Mouse (Mus musculus) c-Kit-positive CD71-positive TER-119-positive erythroid progenitor cells, embryonic 14.5 days (primary cell): Measurements from ENCODE around the gene Slf2.
A peak's percentile ranks its signal among the peaks of the same experiment; 100 is the strongest.

Experiments used
- DNase-seq: peaks from one replicate; pipeline ENCODE4 v3.0.0-alpha.2; 2013; ENCODE audit warnings: low spot score

The Slf2 gene

DNA sequence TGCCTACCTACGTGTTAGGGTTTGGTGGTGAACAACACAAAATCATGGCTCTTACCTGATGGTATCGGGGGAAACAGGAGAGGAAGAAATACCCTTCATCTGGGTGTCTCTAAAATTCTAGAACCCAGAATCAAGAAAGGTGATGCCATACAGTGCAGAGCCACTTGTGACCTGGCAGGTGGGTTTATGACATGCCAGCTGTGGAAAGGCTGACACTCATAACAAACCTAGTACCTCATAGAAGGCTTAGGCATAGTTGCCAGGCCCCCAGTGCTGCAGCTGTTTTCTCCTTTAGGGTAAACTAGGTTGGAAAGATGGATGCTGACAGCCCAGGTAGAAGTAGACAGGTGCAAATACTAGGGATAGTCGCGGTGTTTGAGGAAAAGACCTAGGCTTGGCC is 53.5 kb downstream of the Slf2 start:
- DNase-seq, result no peak

DNA sequence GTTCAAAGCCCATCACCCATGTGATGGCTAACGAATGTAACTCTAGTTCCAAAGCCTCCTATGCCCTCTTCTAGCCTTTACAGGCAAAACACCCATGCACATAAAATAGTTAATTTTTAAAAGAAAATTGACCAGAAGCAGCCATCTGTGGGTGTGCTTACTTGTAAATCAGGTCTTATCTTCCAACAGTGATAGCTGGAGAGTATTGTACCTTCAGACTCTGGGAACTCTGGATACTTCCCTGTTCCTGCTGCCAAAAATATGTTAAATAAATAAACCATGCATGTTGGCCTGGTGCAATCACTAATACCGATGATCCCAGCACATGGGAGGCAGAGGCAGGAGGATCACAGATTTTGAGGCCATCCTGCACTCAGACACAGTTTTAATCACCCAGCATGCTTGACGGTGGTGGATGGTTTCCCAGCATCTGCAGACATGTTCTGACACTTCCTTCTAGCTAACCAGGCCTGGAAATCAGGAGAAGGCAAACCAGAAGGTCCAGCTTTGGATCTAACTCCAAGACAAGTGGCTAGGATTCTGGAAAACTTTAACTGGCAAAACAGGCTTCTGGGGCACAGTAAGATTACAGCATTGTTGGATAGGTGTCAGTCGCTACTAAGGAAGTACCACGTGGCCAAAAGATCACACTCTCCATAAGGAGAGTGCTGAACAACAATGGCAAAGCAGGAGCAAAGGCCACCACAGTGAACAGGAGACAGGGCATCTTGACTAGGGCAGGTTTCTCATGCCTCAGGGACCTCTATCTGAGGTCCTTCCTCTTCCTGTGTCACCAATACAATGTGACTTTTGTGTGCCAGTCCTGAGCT is 54.4 kb downstream of the Slf2 start:
- no peak for DNase-seq

DNA sequence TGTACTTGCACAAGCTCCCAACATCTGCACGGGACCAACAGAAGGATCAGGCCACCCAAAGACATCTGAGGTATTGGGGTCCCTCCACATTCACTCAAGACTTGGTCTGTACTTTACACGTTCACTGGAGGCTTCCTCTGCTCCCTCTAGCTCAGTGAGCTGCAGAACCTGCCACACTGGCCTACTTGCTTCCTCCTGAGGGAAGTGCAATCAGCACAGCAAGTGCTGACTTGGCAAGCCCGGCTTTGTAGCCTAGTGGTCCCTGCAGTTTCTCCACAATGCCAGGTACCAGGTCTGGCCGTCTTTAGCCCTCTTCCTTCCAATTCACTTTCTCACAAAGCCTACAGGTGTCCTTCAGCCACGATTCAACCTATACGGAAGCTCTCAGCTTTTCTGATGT is 56.1 kb downstream of the Slf2 start:
- DNase-seq, result no peak

DNA sequence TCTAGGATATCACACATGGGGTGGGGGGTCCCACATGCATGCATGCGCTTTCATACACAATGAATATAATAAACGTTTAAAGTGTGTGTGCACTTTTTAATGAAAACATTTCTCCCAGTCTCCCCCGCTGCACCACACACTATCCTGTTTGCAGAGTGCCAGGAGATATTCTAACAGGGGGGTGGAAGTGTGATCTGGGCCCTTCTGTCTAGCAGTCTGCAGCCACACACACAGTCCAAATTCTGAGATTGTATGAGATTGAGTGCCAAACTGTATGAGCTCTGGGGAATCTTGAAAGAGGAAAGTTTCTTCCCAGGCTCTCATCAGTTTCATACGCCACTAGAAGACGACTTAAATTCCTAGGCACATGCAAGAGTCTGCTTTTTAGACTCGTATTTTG is 56.9 kb downstream of the Slf2 start:
- DNase-seq, result no peak

DNA sequence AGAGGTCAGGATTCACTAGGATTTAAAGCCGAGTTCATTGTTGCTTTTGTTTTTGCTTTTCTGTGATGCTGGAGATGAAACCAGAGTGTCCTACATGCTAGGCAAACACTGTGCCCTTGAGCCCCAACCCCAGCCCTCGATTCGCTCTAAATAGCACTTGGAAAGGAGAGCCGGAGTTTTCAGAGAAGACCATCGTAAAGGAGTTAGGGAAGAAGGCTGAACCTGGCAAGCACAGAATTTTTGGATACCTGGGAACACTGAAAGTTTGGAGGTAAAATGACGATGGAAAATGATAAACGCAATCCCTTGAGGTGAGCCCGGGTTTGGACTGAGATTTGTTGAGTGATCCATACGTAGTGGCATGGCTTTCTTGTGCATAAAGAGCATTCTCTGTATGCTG is 57.4 kb downstream of the Slf2 start:
- no peak for DNase-seq

DNA sequence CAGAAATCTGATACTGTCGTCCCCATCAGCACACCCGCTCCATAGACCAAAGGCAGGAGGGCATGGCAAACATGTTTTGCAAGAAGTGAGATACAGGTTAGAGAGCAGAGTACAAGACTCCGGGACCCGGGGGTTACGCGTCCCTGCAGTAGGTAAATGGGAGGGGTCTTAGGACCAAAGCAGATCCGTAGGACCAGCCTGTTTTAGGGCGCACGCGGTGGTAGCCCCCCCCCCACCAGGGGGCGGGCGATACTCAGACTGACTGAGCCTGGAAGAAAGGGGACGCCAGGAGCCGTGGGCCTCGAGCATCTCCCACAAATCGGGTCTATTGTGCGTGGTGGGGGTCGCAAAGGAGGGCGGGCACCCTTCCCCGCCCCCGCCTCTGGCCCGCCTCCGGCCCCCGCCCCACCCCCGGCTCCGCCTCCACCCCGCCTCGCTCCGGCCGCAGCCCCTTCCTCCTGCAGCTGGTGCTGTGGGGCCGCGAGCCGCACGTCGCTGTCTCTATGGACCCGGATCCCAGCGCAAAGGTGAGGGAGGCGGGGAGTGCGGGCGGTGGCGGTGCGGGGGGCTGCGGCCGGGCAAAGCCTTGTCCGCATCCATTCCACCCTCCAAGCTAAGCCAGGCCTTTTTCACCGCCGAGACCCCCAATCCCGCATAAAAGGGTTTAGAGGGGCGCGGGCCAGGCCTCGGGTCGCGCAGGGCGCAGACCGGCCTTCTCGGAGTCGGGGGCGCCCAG is 58.0 kb downstream of the Slf2 start, which contains the start of gene Sema4g:
Sema4g (plus strand) TSS at position 271 of the 736 bp plus-strand sequence.
- no peak for DNase-seq

DNA sequence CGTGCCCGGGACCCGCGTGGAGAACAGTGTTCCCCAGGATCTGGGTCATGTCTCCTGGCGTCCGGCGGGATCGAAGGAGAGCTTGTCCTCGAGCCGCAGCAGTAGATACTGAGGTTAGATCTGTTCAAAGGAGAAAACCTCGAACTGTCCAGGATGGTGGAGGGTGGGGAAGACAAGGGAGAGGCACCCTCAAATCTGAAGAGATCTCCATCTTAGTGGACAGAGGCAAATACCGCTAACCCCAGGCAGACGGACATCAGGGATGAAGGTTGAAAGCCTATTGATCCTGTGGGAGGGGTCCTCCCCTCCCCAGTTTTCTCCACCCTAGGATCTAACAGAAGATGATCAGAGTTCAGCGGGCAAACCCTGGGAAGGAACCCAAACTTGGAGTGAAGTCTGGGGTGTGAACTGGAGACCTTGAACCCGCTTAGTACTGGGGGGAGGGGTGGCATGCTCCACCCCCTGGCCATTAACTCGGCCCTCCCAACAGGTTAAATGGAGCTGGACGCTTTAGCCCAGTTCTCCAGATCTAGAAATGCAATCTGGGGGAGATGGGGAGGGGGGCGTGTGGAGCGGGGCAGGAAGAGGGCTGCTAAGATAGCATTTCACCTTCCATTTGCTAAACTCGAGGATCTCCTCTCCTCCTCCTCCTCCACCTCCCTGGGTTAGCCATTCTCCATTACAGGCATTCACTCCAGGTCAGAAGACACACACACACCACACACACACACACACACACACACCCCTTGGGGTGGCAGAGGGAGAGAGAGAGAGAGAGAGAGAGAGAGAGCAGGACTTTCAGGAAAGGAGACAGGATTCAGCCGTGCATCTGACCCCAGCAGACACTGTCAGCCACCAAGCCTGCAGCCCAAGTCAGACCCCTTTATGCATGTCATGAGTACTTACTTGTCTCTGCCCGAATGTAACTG is 58.9 kb downstream of the Slf2 start:
- DNase-seq, result no peak

DNA sequence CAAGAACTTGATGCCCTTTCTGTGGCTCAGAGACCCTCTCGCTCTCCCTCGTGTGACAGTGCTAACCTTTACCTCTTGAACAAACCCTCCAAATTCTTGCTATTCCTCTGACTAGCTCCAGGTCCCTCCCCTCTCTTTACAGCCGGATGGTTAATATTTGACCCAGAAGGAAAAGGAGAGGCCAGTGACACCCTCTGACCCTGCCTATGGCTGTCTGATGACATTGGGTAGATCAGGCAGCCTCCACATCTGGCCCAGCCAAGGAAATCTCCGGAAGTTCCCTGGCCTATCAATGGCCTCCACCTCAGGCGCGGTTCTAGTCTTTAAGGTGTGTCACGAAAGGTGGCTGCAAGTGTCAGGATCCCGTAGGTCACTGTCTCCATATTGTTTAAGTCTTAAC is 60.1 kb downstream of the Slf2 start:
- no peak for DNase-seq

DNA sequence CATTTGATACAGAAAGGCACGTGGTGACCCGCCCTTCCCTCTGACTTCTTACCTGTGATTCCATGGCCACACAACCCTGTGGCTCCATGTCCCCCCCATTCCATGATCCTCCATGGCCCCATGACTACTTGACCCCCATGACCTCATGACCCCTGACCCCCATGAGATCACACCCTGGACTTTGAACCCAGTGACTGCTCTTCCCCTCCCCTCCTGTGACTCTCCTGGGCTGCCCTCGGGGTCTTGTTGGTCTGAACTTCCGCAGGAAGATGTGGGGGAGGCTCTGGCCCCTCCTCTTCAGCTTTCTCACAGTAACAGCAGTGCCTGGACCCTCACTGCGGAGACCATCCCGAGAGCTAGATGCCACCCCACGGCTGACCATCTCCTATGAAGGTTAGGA is 61.3 kb downstream of the Slf2 start:
- DNase-seq, result no peak

DNA sequence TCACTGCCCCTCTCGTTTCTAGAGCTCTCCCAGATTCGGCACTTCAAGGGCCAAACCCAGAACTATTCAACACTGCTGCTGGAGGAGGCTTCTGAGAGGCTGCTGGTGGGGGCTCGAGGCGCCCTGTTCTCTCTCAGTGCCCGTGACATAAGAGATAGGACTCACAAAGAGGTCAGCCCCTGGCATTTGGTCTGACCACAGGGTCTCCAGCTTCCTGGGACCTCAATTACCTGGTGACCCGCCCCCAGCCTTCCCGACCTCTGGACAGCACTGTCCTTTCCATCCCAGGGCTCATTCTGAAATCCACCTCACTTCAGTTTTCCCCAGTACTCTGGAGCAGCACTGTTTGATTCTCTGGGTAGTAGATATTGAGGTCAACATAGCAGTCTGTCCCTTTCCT is 61.8 kb downstream of the Slf2 start:
- DNase-seq, result no peak

DNA sequence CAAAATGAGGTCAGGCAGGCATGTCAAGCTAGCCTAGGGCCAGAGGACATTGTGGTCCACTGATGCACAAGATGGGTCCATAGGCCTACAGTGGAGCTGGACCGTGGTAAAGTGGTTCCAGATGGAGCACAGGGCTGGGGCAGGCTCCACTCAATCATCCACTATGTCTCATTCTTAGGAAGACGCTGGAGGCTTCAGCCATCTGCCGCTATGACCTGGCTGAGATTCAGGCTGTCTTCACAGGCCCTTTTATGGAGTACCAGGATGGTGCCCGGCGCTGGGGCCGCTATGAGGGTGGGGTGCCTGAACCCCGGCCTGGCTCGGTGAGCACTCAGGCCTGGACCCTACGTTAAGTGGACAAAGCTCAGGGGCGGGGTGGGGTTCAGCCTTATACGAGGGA is 66.8 kb downstream of the Slf2 start:
- DNase-seq, result no peak

DNA sequence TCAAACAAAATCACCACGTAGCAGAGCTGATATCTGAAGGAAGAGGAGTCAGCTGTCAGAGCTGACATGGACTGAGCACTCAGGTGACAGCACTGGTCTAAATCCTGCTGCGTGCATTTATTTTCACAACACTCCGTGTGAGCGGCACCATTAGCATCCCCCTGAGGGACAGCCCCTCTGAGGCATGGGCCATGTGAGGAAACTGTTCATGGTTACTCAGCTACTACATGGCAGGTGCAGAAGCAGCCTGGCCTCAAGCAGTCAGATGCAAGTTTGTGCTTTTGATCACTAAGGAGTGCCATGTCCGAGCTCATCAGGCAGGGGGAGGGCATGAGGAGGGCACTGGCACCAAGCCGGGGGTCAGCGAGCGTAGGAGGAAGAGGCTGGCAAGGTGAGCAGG is 68.7 kb downstream of the Slf2 start:
- DNase-seq, result no peak

DNA sequence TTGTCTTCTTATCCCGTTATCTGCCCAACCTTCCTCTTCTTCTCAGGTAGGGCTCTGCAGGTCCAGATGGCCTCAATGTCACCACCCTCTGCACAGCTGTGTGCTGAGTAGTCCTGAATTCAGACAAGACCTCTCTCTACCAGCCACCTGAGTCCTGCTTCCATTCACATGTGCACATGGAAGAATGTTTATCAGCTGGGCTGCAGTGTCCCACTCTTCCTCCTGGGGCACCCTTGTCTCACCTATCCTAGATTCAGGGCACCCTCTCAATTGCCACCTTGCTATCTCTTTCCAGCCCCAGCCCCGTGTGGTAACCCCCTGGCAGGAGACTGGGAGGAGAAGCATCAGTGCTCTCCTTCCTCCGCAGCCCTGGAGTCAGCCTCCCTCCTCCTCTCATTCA is 71.3 kb downstream of the Slf2 start:
- DNase-seq, result no peak

DNA sequence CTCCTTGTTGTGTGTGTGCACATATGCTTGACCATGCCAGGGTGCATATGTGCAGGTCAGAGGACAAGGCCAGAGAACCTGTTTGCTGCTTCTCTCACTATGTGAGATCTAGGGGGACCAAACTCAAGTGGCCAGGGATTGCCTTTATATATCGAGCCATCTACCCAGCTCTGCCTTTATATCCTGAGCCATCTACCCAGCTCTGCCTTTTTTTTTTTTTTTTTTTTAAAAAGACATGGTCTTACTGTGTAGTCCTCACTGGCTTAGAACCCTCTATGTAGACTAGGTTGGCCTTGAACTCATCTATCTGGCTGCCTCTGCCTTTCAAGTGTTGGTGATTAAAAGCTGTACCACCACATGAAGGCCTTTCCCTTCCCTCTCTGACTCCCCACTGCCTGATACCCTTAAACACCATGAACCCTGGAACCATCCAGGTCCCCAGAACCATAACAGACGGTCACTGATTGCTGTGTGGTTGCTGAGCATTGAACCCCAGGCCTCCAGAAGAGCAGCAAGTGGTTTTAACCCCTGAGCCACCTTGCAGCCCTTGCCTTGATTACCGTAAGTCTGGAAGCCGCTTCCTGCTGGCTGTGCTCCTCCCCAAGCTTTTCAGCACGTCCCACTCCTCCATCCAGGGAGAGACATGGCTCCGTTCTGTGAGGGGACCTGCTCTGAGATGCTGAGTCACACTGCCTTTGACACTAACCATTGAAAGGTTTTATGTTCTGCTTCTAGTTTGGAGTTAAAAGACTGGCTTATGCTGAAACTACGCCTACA is 73.0 kb downstream of the Slf2 start:
- no peak for DNase-seq

DNA sequence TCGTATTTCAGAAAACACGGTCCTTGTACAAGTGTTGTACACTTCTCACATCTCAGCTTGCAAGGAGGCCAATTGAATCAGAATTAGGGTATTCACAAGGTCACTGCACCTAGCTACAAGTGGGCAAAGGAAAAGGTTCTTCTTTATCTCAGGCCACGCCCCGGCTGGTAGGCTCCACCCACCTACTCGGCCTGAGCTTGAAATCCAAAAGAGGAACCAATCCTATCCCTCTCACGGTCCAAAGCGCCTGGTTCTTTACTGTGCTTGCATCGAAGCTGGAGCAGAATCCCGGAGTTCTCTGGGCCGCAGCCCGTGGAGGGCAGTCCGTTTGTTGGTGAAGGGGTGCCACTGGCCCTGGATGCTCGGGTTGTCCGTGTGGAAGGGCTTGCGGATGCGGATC is 74.5 kb downstream of the Slf2 start, which contains the start of gene Twnk:
Twnk (plus strand) TSS at position 220 of the 400 bp plus-strand sequence.
- peak; percentile 78 for DNase-seq

DNA sequence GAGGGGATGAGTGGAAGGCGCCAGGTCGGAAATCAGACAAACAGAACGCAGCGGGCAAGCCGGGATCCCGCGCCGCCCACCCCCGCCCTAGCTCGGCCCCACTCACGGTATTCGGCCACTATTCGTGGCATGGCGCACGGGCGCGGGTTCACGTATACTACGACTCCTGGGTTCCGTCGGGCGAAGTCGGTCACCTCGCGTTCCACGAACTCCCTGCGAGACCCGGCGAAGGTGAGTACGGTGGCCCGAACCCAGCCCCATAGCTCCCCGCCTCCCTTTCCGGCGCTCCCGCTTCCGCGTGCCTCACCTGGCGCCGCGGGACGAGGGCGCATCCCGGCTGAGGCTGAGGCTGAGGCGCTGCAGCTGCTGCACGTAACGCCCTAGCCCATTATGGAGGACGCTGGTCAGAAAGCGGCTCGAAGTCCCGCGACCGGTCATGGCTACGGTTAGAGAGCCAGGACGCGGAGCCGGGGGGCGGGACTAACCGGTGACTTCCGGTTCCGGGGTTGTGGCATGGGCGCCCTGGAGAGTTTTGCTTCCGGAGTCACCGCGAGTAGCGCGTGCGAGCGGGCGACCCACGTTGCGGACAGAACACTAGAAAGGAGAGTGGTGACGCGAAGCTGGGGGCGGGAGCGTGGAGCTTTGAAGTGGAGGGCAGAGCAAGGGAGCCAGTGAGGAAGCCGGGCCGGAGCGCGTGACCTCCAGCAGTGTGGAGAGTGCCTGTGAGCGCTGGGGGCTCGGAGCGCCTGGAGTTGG is 75.2 kb downstream of the Slf2 start, which contains the start of gene Mrpl43:
Mrpl43 (minus strand) TSS at position 486 of the 756 bp plus-strand sequence.
- DNase-seq, result peak; percentile 89

DNA sequence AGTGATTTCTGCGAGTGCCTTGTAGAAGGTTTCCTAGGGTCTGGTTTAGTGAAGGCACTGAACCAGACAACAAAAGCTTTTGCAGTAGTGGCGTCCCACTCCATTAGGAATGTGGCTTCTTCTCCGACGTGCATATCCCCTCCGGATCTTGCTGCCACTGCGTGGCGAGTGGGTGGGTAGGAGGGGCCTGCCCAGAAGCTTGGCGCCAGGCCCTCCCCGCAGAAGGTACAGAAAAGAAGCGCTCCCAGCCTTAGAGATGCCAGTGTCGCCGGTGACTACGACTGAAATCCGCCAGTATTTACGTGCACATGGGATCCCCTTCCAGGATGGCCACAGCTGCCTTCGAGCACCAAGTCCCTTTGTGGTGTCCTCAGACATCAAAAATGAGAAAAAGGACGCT is 76.1 kb downstream of the Slf2 start:
- no peak for DNase-seq

DNA sequence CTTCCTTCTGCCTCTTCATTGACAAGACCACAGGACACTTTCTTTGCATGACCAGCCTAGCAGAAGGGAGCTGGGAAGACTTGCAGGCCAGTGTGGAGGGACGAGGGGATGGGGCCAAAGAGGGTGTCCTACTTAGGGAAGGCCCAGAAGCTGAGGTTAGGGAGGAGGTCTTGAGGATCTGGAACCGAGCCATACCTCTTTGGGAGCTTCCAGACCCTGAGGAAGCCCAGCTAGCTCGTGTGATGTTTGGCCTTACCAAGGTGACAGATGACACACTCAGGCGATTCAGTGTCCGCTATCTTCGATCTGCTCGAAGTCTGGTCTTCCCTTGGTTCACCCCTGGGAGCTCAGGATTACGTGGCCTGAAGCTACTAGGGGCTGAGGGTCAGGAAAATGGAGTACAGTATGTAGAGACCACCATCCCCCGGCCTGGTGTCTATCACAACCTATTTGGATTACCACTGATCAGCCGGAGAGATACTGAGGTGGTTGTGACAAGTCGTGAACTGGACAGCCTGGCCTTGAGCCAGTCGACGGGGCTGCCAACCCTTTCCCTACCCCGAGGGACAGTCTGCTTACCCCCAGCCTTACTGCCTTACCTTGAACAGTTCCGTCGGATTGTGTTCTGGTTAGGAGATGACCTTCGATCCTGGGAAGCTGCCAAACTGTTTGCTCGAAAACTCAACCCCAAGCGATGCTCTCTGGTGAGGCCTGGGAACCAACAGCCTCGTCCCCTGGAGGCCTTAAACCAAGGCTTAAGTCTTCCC is 76.7 kb downstream of the Slf2 start:
- DNase-seq, result no peak

DNA sequence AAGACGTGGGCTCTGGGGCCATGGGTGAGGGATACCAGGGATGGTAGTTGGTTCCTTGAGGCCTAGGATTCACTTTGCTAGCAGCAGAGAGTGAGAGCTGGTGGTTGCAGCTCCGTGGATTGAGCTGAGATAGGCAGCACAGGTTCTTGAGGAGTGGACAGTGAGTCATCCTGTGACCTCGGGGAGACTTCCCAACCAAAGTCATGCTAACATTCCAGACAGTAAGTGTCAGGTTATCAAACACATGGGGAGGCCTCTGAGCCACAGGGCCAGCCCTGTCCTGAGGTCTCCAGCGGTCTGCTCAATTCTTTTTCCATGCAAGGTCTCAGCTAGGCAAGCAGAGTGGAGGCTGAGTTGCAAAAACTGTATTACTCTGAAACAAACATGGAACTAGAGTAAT is 79.7 kb downstream of the Slf2 start:
- no peak for DNase-seq

DNA sequence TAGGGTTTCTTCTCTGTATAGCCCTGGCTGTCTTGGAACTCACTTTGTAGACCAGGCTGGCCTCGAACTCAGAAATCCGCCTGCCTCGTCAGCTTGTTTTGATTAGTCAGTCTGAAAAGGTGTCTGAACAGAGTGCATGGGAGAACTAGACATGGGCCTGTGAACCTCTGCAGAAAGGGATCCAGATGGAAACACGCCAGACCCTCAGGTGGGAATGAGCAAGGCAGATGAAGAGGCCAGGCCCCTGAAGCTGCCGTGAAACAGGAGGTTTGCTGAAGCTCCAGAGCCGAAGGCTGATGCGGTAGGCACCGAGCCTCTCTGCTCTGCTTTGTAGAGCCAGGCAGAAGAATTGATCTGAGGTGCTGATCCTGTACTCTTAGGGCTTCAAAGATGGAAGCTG is 81.3 kb downstream of the Slf2 start:
- DNase-seq, result no peak
